In the genomic region with DNA sequence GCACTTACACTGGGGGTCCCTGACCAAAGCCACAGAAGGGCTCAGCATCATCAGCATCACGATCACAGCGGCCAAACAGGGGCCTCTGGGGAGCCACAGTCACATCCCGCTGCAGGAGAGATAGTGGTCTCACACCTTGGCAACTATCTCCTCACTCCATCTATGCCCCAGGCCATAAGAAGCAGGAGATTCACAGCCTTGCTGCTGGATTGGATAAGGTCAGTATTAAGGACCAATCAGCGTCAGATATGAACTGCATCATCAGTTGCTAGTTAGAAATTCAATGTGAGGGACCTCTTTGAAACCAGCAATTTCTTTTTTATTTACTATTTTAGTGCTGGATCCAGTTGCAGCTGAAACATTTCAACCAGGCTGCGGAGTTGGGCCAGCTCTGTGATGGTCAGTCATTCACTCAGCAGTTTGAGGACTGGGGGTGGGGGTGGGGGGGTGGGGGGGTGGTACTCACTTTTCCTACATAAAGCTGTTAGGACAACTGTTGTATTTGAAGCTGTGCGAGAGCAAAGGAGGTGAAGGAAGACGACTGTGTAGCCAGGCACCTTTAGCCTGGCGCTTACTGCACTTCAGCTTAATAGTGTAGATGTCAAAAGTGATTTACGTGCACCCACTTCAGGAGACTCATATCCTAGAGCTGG, we compare ENCODE assay signal across 8 mouse cellular contexts. TPM values are rescaled to one million over a fixed set of nuclear protein-coding genes. Genes with fewer than 3 reads are reported as not detected.
DNase-seq lines count a peak whose midpoint lies in the region; ATAC-seq lines count a peak whose summit lies in the region.

No protein-coding gene starts in this region.

- peaks cover 16% of the 10 kb centered on the region for H3K27me3 ChIP-seq in heart, embryonic 12.5 days (replicated peaks)
- no peaks in the 10 kb centered on the region for H3K27me3 ChIP-seq in kidney, embryonic 16.5 days (ENCODE audit: insufficient read depth, low read length)
- H3K27me3 ChIP-seq in liver, embryonic 12.5 days (replicated peaks): peaks cover 44% of the 10 kb centered on the region

- peak overlapping the region; percentile 86 for H3K4me2 ChIP-seq in heart, embryonic 12.5 days
- peak overlapping the region; percentile 85 for H3K4me2 ChIP-seq in kidney, embryonic 16.5 days (replicated peaks; ENCODE audit: low read depth, low read length)
- peak overlapping the region; percentile 76 for H3K4me2 ChIP-seq in liver, embryonic 12.5 days

- H3K9me3 ChIP-seq in heart, embryonic 12.5 days (replicated peaks): no peaks in the 10 kb centered on the region
- peaks cover 5% of the 10 kb centered on the region; the same call in 1 of the 2 replicates for H3K9me3 ChIP-seq in kidney, embryonic 16.5 days (ENCODE audit: low read length)
- H3K9me3 ChIP-seq in liver, embryonic 12.5 days (replicated peaks): no peaks in the 10 kb centered on the region

- no peak overlapping the region for H3K27ac ChIP-seq in heart, embryonic 12.5 days (ENCODE audit: poor library complexity, severe bottlenecking)
- peak overlapping the region; percentile 35; the same call in 1 of the 2 replicates for H3K27ac ChIP-seq in kidney, embryonic 16.5 days (ENCODE audit: low read length)
- no peak overlapping the region for H3K27ac ChIP-seq in liver, embryonic 12.5 days

- H3K4me3 ChIP-seq in heart, embryonic 12.5 days: peak overlapping the region; percentile 62
- peak overlapping the region; percentile 56 for H3K4me3 ChIP-seq in kidney, embryonic 16.5 days (ENCODE audit: low read length)
- peak overlapping the region; percentile 52 for H3K4me3 ChIP-seq in liver, embryonic 12.5 days

- no peak overlapping the region; the same call in 1 of the 2 replicates for H3K9ac ChIP-seq in heart, embryonic 12.5 days
- H3K9ac ChIP-seq in kidney, embryonic 16.5 days (replicated peaks; ENCODE audit: low read length): no peak overlapping the region; the same call in 1 of the 2 replicates
- no peak overlapping the region for H3K9ac ChIP-seq in liver, embryonic 12.5 days

- no peaks in the 10 kb centered on the region for H3K36me3 ChIP-seq in heart, embryonic 12.5 days
- H3K36me3 ChIP-seq in kidney, embryonic 16.5 days (ENCODE audit: insufficient read depth, low read length): no peaks in the 10 kb centered on the region
- no peaks in the 10 kb centered on the region for H3K36me3 ChIP-seq in liver, embryonic 12.5 days

- peak; percentile 68 for DNase-seq in 3T3-L1 (ENCODE audit: low read depth, low spot score)
- DNase-seq in T-cell, adult 2 months (ENCODE audit: low spot score): peak; percentile 81
- DNase-seq in embryo, embryonic 10 days (ENCODE audit: low spot score): peak; percentile 85
- peak; percentile 26 for DNase-seq in neural tube, embryonic 10.5 days (ENCODE audit: extremely low spot score, low spot score)
- DNase-seq in testis, postnatal 14 days (ENCODE audit: low spot score): peak; percentile 80

- no peaks in the 10 kb centered on the region for H3K4me1 ChIP-seq in heart, embryonic 12.5 days (replicated peaks)
- H3K4me1 ChIP-seq in kidney, embryonic 16.5 days (ENCODE audit: insufficient read depth, low read length): no peaks in the 10 kb centered on the region
- H3K4me1 ChIP-seq in liver, embryonic 12.5 days: peaks cover 13% of the 10 kb centered on the region; the same call in 1 of the 2 replicates

- 12% methylated on average over 9 of the region's 9 CpGs for WGBS in heart, embryonic 12.5 days
- WGBS in kidney, embryonic 16.5 days: 7% methylated on average over 9 of the region's 9 CpGs
- WGBS in liver, embryonic 12.5 days (ENCODE audit: insufficient replicate concordance): 12% methylated on average over 9 of the region's 9 CpGs

- no peak for ATAC-seq in heart, embryonic 12.5 days (ENCODE audit: insufficient number of reproducible peaks, low FRiP score)
- peak; percentile 87 for ATAC-seq in kidney, embryonic 16.5 days (ENCODE audit: low FRiP score, low TSS enrichment)
- 0 out of 2 replicates have a peak, but pooled peaks have one; percentile 30 for ATAC-seq in liver, embryonic 12.5 days

RNA-seq across cellular contexts. Expression of a gene that starts 0.4 kb away (rescaled TPM):
- not detected in 2 replicates for polyA plus RNA-seq in heart, embryonic 12.5 days (2016; fragmentation: Nextera tagmentation; extraction: Ambion mirVana)
- 0.23 and 0.74 TPM in 2 replicates for polyA plus RNA-seq in kidney, embryonic 16.5 days (2015; fragmentation: Nextera tagmentation; extraction: Ambion mirVana)
- polyA plus RNA-seq in liver, embryonic 12.5 days (2016; fragmentation: Nextera tagmentation; extraction: Ambion mirVana): 0.18 and 0.31 TPM in 2 replicates

RNA-seq across cellular contexts. Expression of a gene that starts 21.3 kb away (rescaled TPM):
- not detected in 2 replicates for polyA plus RNA-seq in heart, embryonic 12.5 days (2016; fragmentation: Nextera tagmentation; extraction: Ambion mirVana)
- polyA plus RNA-seq in kidney, embryonic 16.5 days (2015; fragmentation: Nextera tagmentation; extraction: Ambion mirVana): not detected in 2 replicates
- not detected in 2 replicates for polyA plus RNA-seq in liver, embryonic 12.5 days (2016; fragmentation: Nextera tagmentation; extraction: Ambion mirVana)

RNA-seq across cellular contexts. Expression of a gene that starts 43.6 kb away (rescaled TPM):
- 0.09 TPM in 1 of 2 replicates, not detected in the other for polyA plus RNA-seq in heart, embryonic 12.5 days (2016; fragmentation: Nextera tagmentation; extraction: Ambion mirVana)
- polyA plus RNA-seq in kidney, embryonic 16.5 days (2015; fragmentation: Nextera tagmentation; extraction: Ambion mirVana): not detected in 2 replicates
- polyA plus RNA-seq in liver, embryonic 12.5 days (2016; fragmentation: Nextera tagmentation; extraction: Ambion mirVana): 0.07 TPM in 1 of 2 replicates, not detected in the other

Comparison
In these comparisons a context has a peak if more than half of its experiments do, and no peak if none do; other contexts are left out.
1. DNase-seq: peak in every context shown above with its lines; median percentile 85 in embryo, embryonic 10 days; 81 in T-cell, adult 2 months; 80 in testis, postnatal 14 days; 68 in 3T3-L1; 26 in neural tube, embryonic 10.5 days.